Mouse (Mus musculus): Measurements from ENCODE around the gene Cer1.

DNA sequence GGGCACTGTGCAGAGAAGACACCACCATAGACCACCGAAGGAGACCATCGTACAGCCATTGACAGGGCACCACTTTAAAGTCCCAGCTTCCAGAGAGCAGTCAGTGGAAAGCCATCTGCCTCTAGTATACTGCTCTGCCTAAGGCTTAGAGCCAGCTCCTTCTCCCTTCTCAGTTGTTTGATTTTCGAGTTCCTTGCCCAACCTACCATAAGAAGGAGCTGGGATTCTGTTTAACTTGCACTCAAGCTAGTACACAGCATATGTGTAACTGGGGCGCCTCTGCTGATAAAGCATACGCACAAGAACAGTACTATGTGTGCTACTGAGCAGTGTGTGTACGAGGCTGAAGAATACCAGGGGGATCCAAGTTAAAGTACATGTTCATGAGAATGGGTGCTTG is 5.8 kb downstream of the Cer1 start:
- TF ChIP-seq CTCF (IDR thresholded peaks at IDR 0.05; ENCODE audit: low read depth) (no peak), EP300 (IDR thresholded peaks at IDR 0.05; ENCODE audit: low read depth) (no peak)

Data from liver, embryonic 14.5 days (tissue).